Mouse (Mus musculus) liver, embryonic 14.5 days (tissue): ENCODE measurements at regions not wholly inside any gene's neighbourhood (a gene's known extent, or its start where the extent isn't known, plus 50 kb on each side); places are given as distances from the start of the nearest gene placed in this dataset.

Experiments
- CTCF ChIP-seq: IDR thresholded peaks from 2 replicates; pipeline ENCODE4 v1.5.1; 2016; ENCODE audit warnings: antibody characterized with exemption, low read depth, control low read depth
- EP300 ChIP-seq: IDR thresholded peaks from 2 replicates; pipeline ENCODE4 v1.6.1; 2016; ENCODE audit warnings: antibody characterized with exemption, low read depth

DNA sequence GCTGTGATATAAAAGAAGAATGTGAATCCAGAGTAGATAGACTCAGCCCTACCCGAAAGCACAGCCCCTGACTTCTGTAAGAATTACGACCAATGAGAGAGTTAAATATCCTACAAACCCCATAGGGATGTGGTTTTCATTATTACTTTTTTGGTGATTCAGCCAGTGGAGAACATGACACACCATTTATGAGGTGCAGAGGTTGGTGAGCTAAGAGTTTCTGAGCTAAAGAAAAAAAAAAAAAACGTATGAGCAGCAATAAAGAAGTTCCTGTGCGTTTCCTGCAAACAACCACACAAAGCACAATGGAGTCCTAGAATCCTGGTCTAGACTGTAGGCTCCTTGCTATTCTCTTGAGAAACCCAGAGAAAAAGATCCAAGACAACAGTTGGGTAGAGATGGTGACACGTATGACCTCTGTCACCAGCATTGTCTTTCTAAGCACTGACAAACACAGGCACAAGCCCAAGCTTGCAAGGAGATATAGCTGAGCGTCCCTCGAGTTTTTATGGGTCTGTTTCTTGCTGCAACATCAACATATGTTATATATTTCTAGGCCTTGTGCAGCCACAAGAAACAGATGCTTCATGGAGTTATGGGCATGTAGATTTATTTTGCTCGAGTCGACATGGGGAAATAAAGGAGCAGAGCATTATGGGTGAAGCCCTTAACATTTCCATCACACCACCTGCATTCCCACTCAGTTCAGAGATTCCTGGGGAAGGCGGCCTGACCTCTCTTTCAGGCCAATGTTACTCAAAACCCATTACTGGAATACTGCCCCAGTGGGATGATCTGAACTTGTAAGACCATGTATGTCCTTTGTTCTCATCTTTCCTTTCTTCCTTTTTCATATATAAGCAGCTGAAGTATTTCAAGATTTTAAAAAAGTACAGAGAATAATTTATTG is 263.1 kb upstream of the Lyplal1 start:
- TF ChIP-seq CTCF (no peak), EP300 (no peak)
